Mouse (Mus musculus) kidney, adult 2 months (tissue): ENCODE results near the gene Idh3a. TPM values are rescaled to one million over a fixed set of nuclear protein-coding genes. Genes with fewer than 3 reads are reported as not detected.

ENCODE experiments used
- DNase-seq: peaks from one replicate; pipeline ENCODE4 v3.0.0; 2021
- H3K27ac ChIP-seq: fragments of 200-500 bp; 2 replicates; pipeline ENCODE4 v1.5.1; 2012; ENCODE audit warnings: low read depth, low read length, control low read depth, inconsistent platforms; ENCODE audit not compliant: insufficient read depth
- H3K27me3 ChIP-seq: fragments of 200-500 bp; replicated peaks from 2 replicates; pipeline ENCODE4 v1.6.1; 2012; ENCODE audit warnings: mild to moderate bottlenecking, moderate library complexity, low read length, inconsistent platforms; ENCODE audit not compliant: control insufficient read depth, insufficient read depth
- H3K36me3 ChIP-seq: fragments of 200-500 bp; 2 replicates; pipeline ENCODE4 v1.6.1; 2012; ENCODE audit warnings: mild to moderate bottlenecking, moderate library complexity, low read length, inconsistent platforms; ENCODE audit not compliant: control insufficient read depth, insufficient read depth
- H3K4me1 ChIP-seq: fragments of 200-500 bp; 2 replicates; pipeline ENCODE4 v1.6.1; 2011; ENCODE audit warnings: low read length; ENCODE audit not compliant: control insufficient read depth, insufficient read depth
- H3K4me3 ChIP-seq: fragments of 200-500 bp; 2 replicates; pipeline ENCODE4 v1.5.1; 2011; ENCODE audit warnings: mild to moderate bottlenecking, low read depth, low read length, control low read depth; ENCODE audit not compliant: insufficient read depth
- CTCF ChIP-seq: fragments of 200-500 bp; conservative IDR thresholded peaks from 2 replicates; pipeline ENCODE4 v1.5.1; 2011; ENCODE audit warnings: low read depth, mild to moderate bottlenecking, control low read depth, low read length, moderate library complexity, mixed read lengths; ENCODE audit not compliant: insufficient read depth, insufficient read length
- POLR2A ChIP-seq: fragments of 200-500 bp; IDR thresholded peaks from one replicate; pipeline ENCODE4 v1.6.1; 2011; ENCODE audit warnings: low read depth, low read length, control low read depth
- WGBS: fragments of 180-500 bp; shearing (Covaris S2); methylation state at CpG from one replicate; pipeline ENCODE4 v1.1.7; 2018; 5-methylcytosine and 5-hydroxymethylcytosine counted together
- polyA plus RNA-seq: library from polyadenylated mRNA; depleted of rRNA; stranded (reverse); fragments of >200 nt; gene quantifications from 2 replicates; pipeline ENCODE4 v1.2.3, GENCODE M21; 2012

Gene Idh3a
- polyA plus RNA-seq, 1 experiment, result 122 TPM

GRCm38 (mm10) chr9:54614182-54614850, 28.2 kb downstream of the Idh3a start:
- H3K27ac ChIP-seq, result no peak overlapping the region
- H3K27me3 ChIP-seq, result no peaks in the 10 kb centered on the region
- H3K4me1 ChIP-seq, result no peaks in the 10 kb centered on the region
- H3K4me3 ChIP-seq, result no peak overlapping the region
- WGBS, result 60% methylated on average over 13 of the region's 13 CpGs
- DNase-seq, result peak; percentile 43
- no peaks in the 10 kb centered on the region for H3K36me3 ChIP-seq
- TF ChIP-seq CTCF, result peak; percentile 68
- TF ChIP-seq POLR2A, result no peak

DNA sequence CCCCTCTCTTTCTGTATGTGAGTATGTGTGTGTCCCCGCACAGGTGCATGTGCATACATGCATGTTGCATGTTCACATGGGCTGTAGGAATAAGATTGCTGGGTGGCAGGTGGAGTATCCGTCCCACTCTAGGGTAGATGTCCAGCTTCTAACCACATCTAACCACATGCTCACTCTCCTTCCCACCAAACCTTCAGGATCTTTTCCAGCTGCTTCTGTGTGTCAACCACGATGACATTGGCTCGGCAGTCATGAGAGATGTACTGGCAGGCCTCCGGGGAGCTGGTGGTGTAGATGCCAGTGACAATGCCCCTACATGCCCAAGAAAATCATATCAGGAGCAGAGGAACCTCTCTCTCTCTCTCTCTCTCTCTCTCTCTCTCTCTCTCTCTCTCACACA, 41.1 kb downstream of the Idh3a start:
- Histone ChIP-seq H3K36me3 (no peaks in the 10 kb centered on the region), H3K27ac (no peak overlapping the region), H3K4me1 (no peaks in the 10 kb centered on the region), H3K4me3 (no peak overlapping the region), H3K27me3 (no peaks in the 10 kb centered on the region)
- DNase-seq, result no peak
- WGBS, result 93% methylated on average over 5 of the region's 5 CpGs
- TF ChIP-seq CTCF (no peak), POLR2A (no peak)

- Histone ChIP-seq H3K36me3 (no peaks in the 10 kb centered on the region), H3K4me1 (no peaks in the 10 kb centered on the region), H3K27me3 (no peaks in the 10 kb centered on the region), H3K27ac (no peak overlapping the region), H3K4me3 (no peak overlapping the region)
- WGBS, result 84% methylated on average over 4 of the region's 4 CpGs
- DNase-seq, result no peak
- TF ChIP-seq CTCF (no peak), POLR2A (no peak)
Observed at GRCm38 (mm10) chr9:54628752-54629151, 42.6 kb downstream of the Idh3a start.

- Histone ChIP-seq H3K27ac (no peak overlapping the region), H3K4me3 (no peak overlapping the region), H3K4me1 (no peaks in the 10 kb centered on the region), H3K27me3 (no peaks in the 10 kb centered on the region), H3K36me3 (no peaks in the 10 kb centered on the region)
- DNase-seq, result no peak
- no peak for TF ChIP-seq POLR2A
- 0 out of 2 replicates have a peak, but pooled peaks have one; percentile 13 for TF ChIP-seq CTCF
- WGBS, result 82% methylated on average over 5 of the region's 5 CpGs
Observed at GRCm38 (mm10) chr9:54629613-54630261, 43.6 kb downstream of the Idh3a start.

DNA sequence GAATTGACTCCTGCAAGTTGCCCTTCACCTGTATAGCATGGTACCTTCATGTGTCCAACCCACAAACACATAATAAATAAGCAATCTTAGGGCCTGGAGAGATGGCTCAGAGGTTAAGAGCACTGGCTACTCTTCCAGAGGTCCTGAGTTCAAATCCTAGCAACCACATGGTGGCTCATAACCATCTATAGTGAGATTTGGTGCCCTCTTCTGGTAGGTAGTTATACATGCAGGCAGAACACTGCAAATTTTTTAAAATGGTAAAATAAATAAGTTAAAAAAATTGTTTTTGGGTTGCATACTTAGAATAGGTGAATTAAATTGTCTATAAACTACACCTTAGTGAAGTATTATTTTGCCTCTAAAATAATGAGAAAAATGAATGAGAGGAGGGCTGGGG, 44.8 kb downstream of the Idh3a start:
- Histone ChIP-seq H3K27ac (no peak overlapping the region), H3K4me1 (no peaks in the 10 kb centered on the region), H3K4me3 (no peak overlapping the region), H3K36me3 (no peaks in the 10 kb centered on the region), H3K27me3 (no peaks in the 10 kb centered on the region)
- TF ChIP-seq POLR2A (no peak), CTCF (no peak)
- no peak for DNase-seq

DNA sequence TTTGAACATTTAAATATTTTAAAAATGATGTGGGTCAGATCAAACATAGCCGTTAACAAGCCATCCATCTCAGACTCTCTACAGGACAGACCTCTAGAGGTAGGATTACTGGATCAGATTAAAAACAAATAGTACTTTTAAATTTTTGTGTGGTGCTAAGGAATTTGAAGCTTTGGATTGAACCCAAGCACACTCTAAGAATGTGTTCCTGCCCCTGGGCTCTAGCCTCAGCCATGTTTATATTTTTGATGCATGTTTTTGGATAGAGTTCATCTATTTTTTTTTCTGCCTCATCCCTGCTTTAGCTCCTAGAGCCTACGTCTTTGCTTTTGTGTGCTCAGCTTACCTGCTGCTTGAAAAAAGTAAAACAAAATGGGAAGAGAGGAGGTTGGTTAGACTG, 47.3 kb downstream of the Idh3a start:
- DNase-seq, result no peak
- Histone ChIP-seq H3K27ac (no peak overlapping the region), H3K27me3 (no peaks in the 10 kb centered on the region), H3K36me3 (no peaks in the 10 kb centered on the region), H3K4me1 (no peaks in the 10 kb centered on the region), H3K4me3 (no peak overlapping the region)
- WGBS, result 90% methylated on average over 2 of the region's 2 CpGs
- TF ChIP-seq POLR2A (no peak), CTCF (no peak)

GRCm38 (mm10) chr9:54637510-54638314, 51.6 kb downstream of the Idh3a start:
- H3K27ac ChIP-seq, result no peak overlapping the region

More at GRCm38 (mm10) chr9:54637510-54638314, 51.6 kb downstream of the Idh3a start:
- H3K27me3 ChIP-seq, result no peaks in the 10 kb centered on the region
- no peaks in the 10 kb centered on the region for H3K4me1 ChIP-seq
- WGBS, result 71% methylated on average over 5 of the region's 5 CpGs
- no peaks in the 10 kb centered on the region for H3K36me3 ChIP-seq
- no peak overlapping the region for H3K4me3 ChIP-seq
- DNase-seq, result no peak
- TF ChIP-seq POLR2A (no peak), CTCF (no peak)
